Mouse (Mus musculus): ENCODE data around the gene Matn4. TPM values are rescaled to one million over a fixed set of nuclear protein-coding genes. Genes with fewer than 3 reads are reported as not detected.

Gene Matn4
- polyA plus RNA-seq, 1 experiment from 2014 or later: 0.13 TPM

Small RNA genes lying within 50 kb of the gene (microRNA-seq; reads per million reads assigned to microRNA genes)
- gene Mir7678: not detected

Other genes with a start within 250 kb of the Matn4 start
- not detected in 2 replicates for gene Kcns1, start 234.0 kb downstream of the Matn4 start, polyA plus RNA-seq (2015; fragmentation: Nextera tagmentation; extraction: Ambion mirVana)
- gene Wfdc5, start 222.4 kb downstream of the Matn4 start, polyA plus RNA-seq (2015; fragmentation: Nextera tagmentation; extraction: Ambion mirVana): not detected in 2 replicates
- gene Wfdc12, start 214.6 kb downstream of the Matn4 start, polyA plus RNA-seq (2015; fragmentation: Nextera tagmentation; extraction: Ambion mirVana): not detected in 2 replicates
- not detected in 2 replicates for gene Wfdc15a, start 205.0 kb downstream of the Matn4 start, polyA plus RNA-seq (2015; fragmentation: Nextera tagmentation; extraction: Ambion mirVana)
- gene Wfdc15b, start 183.5 kb downstream of the Matn4 start, polyA plus RNA-seq (2015; fragmentation: Nextera tagmentation; extraction: Ambion mirVana): 0.34 TPM in 1 of 2 replicates, not detected in the other
- gene Svs2, start 166.7 kb downstream of the Matn4 start, polyA plus RNA-seq (2015; fragmentation: Nextera tagmentation; extraction: Ambion mirVana): not detected in 2 replicates
- gene Svs3b, start 148.5 kb downstream of the Matn4 start, polyA plus RNA-seq (2015; fragmentation: Nextera tagmentation; extraction: Ambion mirVana): not detected in 2 replicates
- gene Svs4, start 126.7 kb downstream of the Matn4 start, polyA plus RNA-seq (2015; fragmentation: Nextera tagmentation; extraction: Ambion mirVana): not detected in 2 replicates
- not detected in 2 replicates for gene Svs3a, start 115.9 kb downstream of the Matn4 start, polyA plus RNA-seq (2015; fragmentation: Nextera tagmentation; extraction: Ambion mirVana)
- not detected in 2 replicates for gene Svs6, start 88.4 kb downstream of the Matn4 start, polyA plus RNA-seq (2015; fragmentation: Nextera tagmentation; extraction: Ambion mirVana)
- gene Svs5, start 72.4 kb downstream of the Matn4 start, polyA plus RNA-seq (2015; fragmentation: Nextera tagmentation; extraction: Ambion mirVana): not detected in 2 replicates
- gene Slpi, start 16.1 kb downstream of the Matn4 start, polyA plus RNA-seq (2015; fragmentation: Nextera tagmentation; extraction: Ambion mirVana): 16.6 and 20.5 TPM in 2 replicates
- gene Rbpjl, start 2.0 kb downstream of the Matn4 start, polyA plus RNA-seq (2015; fragmentation: Nextera tagmentation; extraction: Ambion mirVana): 0.02 TPM in 2 replicates
- gene Sdc4, start 38.7 kb upstream of the Matn4 start, polyA plus RNA-seq (2015; fragmentation: Nextera tagmentation; extraction: Ambion mirVana): 33.6 and 37.0 TPM in 2 replicates
- gene Sys1, start 51.8 kb upstream of the Matn4 start, polyA plus RNA-seq (2015; fragmentation: Nextera tagmentation; extraction: Ambion mirVana): 28.5 and 33.2 TPM in 2 replicates
- gene Gm20458, start 55.8 kb upstream of the Matn4 start, polyA plus RNA-seq (2015; fragmentation: Nextera tagmentation; extraction: Ambion mirVana): 5.3 and 5.7 TPM in 2 replicates
- gene Trp53tg5, start 68.6 kb upstream of the Matn4 start, polyA plus RNA-seq (2015; fragmentation: Nextera tagmentation; extraction: Ambion mirVana): not detected in 2 replicates
- 0.79 and 1.9 TPM in 2 replicates for gene Dbndd2, start 80.9 kb upstream of the Matn4 start, polyA plus RNA-seq (2015; fragmentation: Nextera tagmentation; extraction: Ambion mirVana)
- 22.3 and 23.8 TPM in 2 replicates for gene Pigt, start 92.4 kb upstream of the Matn4 start, polyA plus RNA-seq (2015; fragmentation: Nextera tagmentation; extraction: Ambion mirVana)
- gene Wfdc2, start 157.3 kb upstream of the Matn4 start, polyA plus RNA-seq (2015; fragmentation: Nextera tagmentation; extraction: Ambion mirVana): 1.2 and 1.9 TPM in 2 replicates
- not detected in 2 replicates for gene Spint3, start 168.3 kb upstream of the Matn4 start, polyA plus RNA-seq (2015; fragmentation: Nextera tagmentation; extraction: Ambion mirVana)
- gene Wfdc6a, start 180.3 kb upstream of the Matn4 start, polyA plus RNA-seq (2015; fragmentation: Nextera tagmentation; extraction: Ambion mirVana): 0.13 and 0.19 TPM in 2 replicates
- not detected in 2 replicates for gene Eppin, start 188.4 kb upstream of the Matn4 start, polyA plus RNA-seq (2015; fragmentation: Nextera tagmentation; extraction: Ambion mirVana)
- not detected in 2 replicates for gene Wfdc6b, start 208.4 kb upstream of the Matn4 start, polyA plus RNA-seq (2015; fragmentation: Nextera tagmentation; extraction: Ambion mirVana)
- gene Wfdc8, start 208.5 kb upstream of the Matn4 start, polyA plus RNA-seq (2015; fragmentation: Nextera tagmentation; extraction: Ambion mirVana): not detected in 2 replicates
- gene Wfdc16, start 233.6 kb upstream of the Matn4 start, polyA plus RNA-seq (2015; fragmentation: Nextera tagmentation; extraction: Ambion mirVana): not detected in 2 replicates

Measured in liver, embryonic 13.5 days (tissue).